29 mouse cellular contexts compared by ENCODE assay signal in the genomic region with DNA sequence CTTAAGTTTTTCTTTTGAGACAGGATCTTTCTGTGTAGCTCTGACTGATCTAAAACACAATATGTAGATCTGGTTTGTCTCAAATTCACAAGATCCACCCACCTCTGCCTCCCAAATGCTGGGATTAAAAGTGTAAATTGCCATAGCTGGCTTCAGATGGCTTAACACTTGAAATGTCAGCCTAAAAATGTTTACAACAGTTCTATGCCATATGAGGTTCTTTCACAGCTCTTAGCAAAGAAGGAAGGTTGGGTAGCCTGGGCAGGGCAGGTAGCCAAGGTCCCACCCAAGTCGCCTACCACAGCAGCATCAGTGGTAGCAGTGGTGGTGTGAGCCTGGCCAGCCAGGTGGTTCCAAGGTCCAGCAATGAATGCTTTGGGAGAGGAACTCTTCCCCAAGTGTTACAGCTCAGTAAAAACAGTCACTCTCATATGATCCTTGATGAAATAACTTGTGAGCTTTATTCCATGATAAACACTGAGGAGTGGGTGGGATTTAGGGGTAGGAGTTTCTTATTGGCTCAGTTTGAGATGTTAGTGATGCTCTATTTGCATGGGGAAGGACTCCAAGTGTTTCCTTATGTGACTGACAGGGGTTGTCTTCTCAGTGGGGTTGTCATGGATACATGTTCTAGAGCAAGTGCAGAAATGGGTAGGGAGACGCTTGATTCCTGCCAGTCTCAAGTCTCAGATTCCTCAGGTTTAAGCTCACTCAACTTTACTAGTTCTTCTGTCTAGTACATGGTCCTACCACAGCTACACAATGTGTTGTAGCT. TPM values are rescaled to one million over a fixed set of nuclear protein-coding genes. Genes with fewer than 3 reads are reported as not detected.
A peak's percentile ranks its signal among the peaks of the same experiment; 100 is the strongest.
DNase-seq lines count a peak whose midpoint lies in the region; TF ChIP-seq lines count a peak whose summit lies in the region.
"Had no signal": no experiment of that assay in that cellular context is flagged by ENCODE, and none has a peak within 500 bp of the region (broad histone marks: within the 10 kb centered on the region; RNA-seq: fewer than 3 reads in every experiment).

No protein-coding gene starts in this region.

- H3K27ac ChIP-seq in layer of hippocampus, adult 2 months: peak overlapping the region; percentile 74
- H3K27ac ChIP-seq: embryonic facial prominence, embryonic 13.5 days; forebrain, embryonic 12.5 days; heart, adult 2 months; heart, embryonic 13.5 days; hindbrain, embryonic 14.5 days; kidney, postnatal 0 days; limb, embryonic 15.5 days; liver, embryonic 14.5 days; midbrain, embryonic 13.5 days; stomach, postnatal 0 days had no signal

- no peak for TF ChIP-seq CTCF in layer of hippocampus, adult 2 months (conservative IDR thresholded peaks at IDR 0.05)

- peak in 1 of 2 experiments; percentile 36 for DNase-seq in layer of hippocampus, adult 2 months (ENCODE audit: low spot score in 2 of 2)
- DNase-seq in layer of hippocampus, adult 11-12 months (ENCODE audit: low spot score): no peak
- DNase-seq in right cerebral cortex, adult 2 months (ENCODE audit: low spot score in 2 of 2): peak; percentile 38 to 60
- DNase-seq in right cerebral cortex, postnatal 4 days: no peak
- DNase-seq in left cerebral cortex, adult 8-10 months (ENCODE audit: low spot score in 2 of 2): peak; percentile 20 to 79
- DNase-seq in telencephalon, adult 2 months (ENCODE audit: low read depth, low spot score): peak; percentile 86
- no peak for DNase-seq in ovary, adult 18-20 months (ENCODE audit: low spot score)
- DNase-seq in thymus, postnatal 36 days: no peak
- DNase-seq: adrenal gland, adult 8-10 months; cerebellum, adult 2 months; cerebellum, postnatal 25 days; embryo, embryonic 11 days; gastrocnemius, postnatal 25 days; heart, adult 2 months; kidney, adult 2 months; lung, embryonic 14.5 days; lung, postnatal 36 days had no signal

- H3K4me3 ChIP-seq in layer of hippocampus, adult 2 months: no peak overlapping the region
- H3K4me3 ChIP-seq: embryonic facial prominence, embryonic 13.5 days; erythroblast, embryonic 14.5 days; forebrain, embryonic 12.5 days; heart, adult 2 months; heart, embryonic 13.5 days; limb, embryonic 15.5 days; megakaryocyte, embryonic 14.5 days; midbrain, embryonic 13.5 days had no signal

RNA-seq across cellular contexts. Expression of gene Slc35a5, which starts 30.4 kb away (rescaled TPM):
- 10 to 100 TPM; 49.3 to 52.8 TPM for total RNA-seq in layer of hippocampus, adult 2 months (2021)
- 10 to 100 TPM; 47.0 to 60.6 (median 52.4) TPM for total RNA-seq in left cerebral cortex, adult 8-10 months (2022)

RNA-seq across cellular contexts. Expression of gene Atg3, which starts 30.5 kb away (rescaled TPM):
- total RNA-seq in layer of hippocampus, adult 2 months (2021): 10 to 100 TPM; 42.9 to 45.3 TPM
- total RNA-seq in left cerebral cortex, adult 8-10 months (2022): 10 to 100 TPM; 42.9 to 46.0 (median 45.4) TPM

RNA-seq across cellular contexts. Expression of gene Ccdc80, which starts 34.9 kb away (rescaled TPM):
- total RNA-seq in layer of hippocampus, adult 2 months (2021): 1 to 10 TPM; 3.1 to 3.8 TPM
- 1 to 10 TPM; 5.0 to 7.5 (median 6.3) TPM for total RNA-seq in left cerebral cortex, adult 8-10 months (2022)
- total RNA-seq: MEL had no signal

Comparison
In these comparisons a context has a peak if more than half of its experiments do, and no peak if none do; other contexts are left out.
1. DNase-seq: peak in right cerebral cortex, adult 2 months (2 of 2), left cerebral cortex, adult 8-10 months (2 of 2) and telencephalon, adult 2 months (single experiment); none in layer of hippocampus, adult 11-12 months (single experiment), right cerebral cortex, postnatal 4 days (single experiment), ovary, adult 18-20 months (single experiment) and thymus, postnatal 36 days (0 of 2).